9 mouse cellular contexts compared by ENCODE assay signal in genomic region chr3:52179686-52180085, GRCm38 (mm10).
DNase-seq lines count a peak whose midpoint lies in the region; ATAC-seq and TF ChIP-seq lines count a peak whose summit lies in the region.
"Had no signal": no experiment of that assay in that cellular context is flagged by ENCODE, and none has a peak within 500 bp of the region (broad histone marks: within the 10 kb centered on the region; RNA-seq: fewer than 3 reads in every experiment).

No protein-coding gene starts in this region.

- no peaks in the 10 kb centered on the region for H3K9me3 ChIP-seq in E14TG2a.4 (ENCODE audit: low read length)
- no peaks in the 10 kb centered on the region for H3K9me3 ChIP-seq in lung, embryonic 15.5 days
- H3K9me3 ChIP-seq in neural tube, embryonic 15.5 days (replicated peaks) = no peaks in the 10 kb centered on the region

- WGBS in lung, embryonic 15.5 days = under 1% methylated on average over 12 of the region's 12 CpGs
- WGBS in neural tube, embryonic 15.5 days = 5% methylated on average over 12 of the region's 12 CpGs

- peak overlapping the region; percentile 47 for H3K4me2 ChIP-seq in lung, embryonic 15.5 days
- H3K4me2 ChIP-seq in neural tube, embryonic 15.5 days = peak overlapping the region; percentile 49

- H3K4me3 ChIP-seq in E14TG2a.4 (replicated peaks; ENCODE audit: low read length) = peak overlapping the region; percentile 46
- H3K4me3 ChIP-seq in lung, embryonic 15.5 days = peak overlapping the region; percentile 4; the same call in 1 of the 2 replicates
- H3K4me3 ChIP-seq in neural tube, embryonic 15.5 days (replicated peaks) = 0 out of 2 replicates have a peak overlapping the region, but pooled peaks have one; percentile 8

- no peak for TF ChIP-seq CTCF in E14TG2a.4 (conservative IDR thresholded peaks at IDR 0.05; ENCODE audit: low read length)

- H3K27ac ChIP-seq in lung, embryonic 15.5 days = peak overlapping the region; percentile 98
- peak overlapping the region; percentile 86 for H3K27ac ChIP-seq in neural tube, embryonic 15.5 days (replicated peaks)

- intact Hi-C loops in heart, postnatal 36 days (cut with DNase I) = loop anchor here (2.0 to 5.0 kb wide), 2 partner anchors 75 to 132 kb away; partner anchors contain the start of gene Maml3

- peaks cover 19% of the 10 kb centered on the region for H3K27me3 ChIP-seq in E14TG2a.4 (ENCODE audit: insufficient read depth, low read length)
- no peaks in the 10 kb centered on the region for H3K27me3 ChIP-seq in lung, embryonic 15.5 days
- no peaks in the 10 kb centered on the region for H3K27me3 ChIP-seq in neural tube, embryonic 15.5 days (replicated peaks)
- H3K27me3 ChIP-seq: Patski had no signal

- no peaks in the 10 kb centered on the region for H3K36me3 ChIP-seq in E14TG2a.4 (ENCODE audit: insufficient read depth, low read length)
- no peaks in the 10 kb centered on the region for H3K36me3 ChIP-seq in lung, embryonic 15.5 days
- H3K36me3 ChIP-seq in neural tube, embryonic 15.5 days = no peaks in the 10 kb centered on the region

- H3K4me1 ChIP-seq in E14TG2a.4 (replicated peaks; ENCODE audit: low read depth, low read length) = peaks cover 16% of the 10 kb centered on the region
- H3K4me1 ChIP-seq in lung, embryonic 15.5 days = peaks cover 53% of the 10 kb centered on the region
- H3K4me1 ChIP-seq in neural tube, embryonic 15.5 days = peaks cover 40% of the 10 kb centered on the region

- peak; percentile 30 for DNase-seq in cerebellum, adult 8-10 months
- peak; percentile 92 for DNase-seq in forelimb bud, embryonic 11.5 days (ENCODE audit: low read depth, low spot score)
- DNase-seq in heart, postnatal 36 days = peak; percentile 58 to 65
- DNase-seq in layer of hippocampus, adult 18-20 months (ENCODE audit: low spot score in 2 of 2) = peak; percentile 51 to 68
- peak; percentile 57 for DNase-seq in yolk sac, embryonic 10.5 days (ENCODE audit: low spot score)

- ATAC-seq in lung, embryonic 15.5 days (ENCODE audit: borderline replicate concordance, extremely low read depth, low FRiP score, low TSS enrichment) = peak; percentile 62
- ATAC-seq in neural tube, embryonic 15.5 days (ENCODE audit: low FRiP score) = peak; percentile 84
- ATAC-seq: Patski had no signal

- peak overlapping the region; percentile 19; the same call in 1 of the 2 replicates for H3K9ac ChIP-seq in lung, embryonic 15.5 days
- peak overlapping the region; percentile 26; the same call in 1 of the 2 replicates for H3K9ac ChIP-seq in neural tube, embryonic 15.5 days (replicated peaks)

Comparison
In these comparisons a context has a peak if more than half of its experiments do, and no peak if none do; other contexts are left out.
1. Peak in every context shown above with its lines: DNase-seq, ATAC-seq, H3K4me3 ChIP-seq and H3K27ac ChIP-seq.
2. DNase-seq: peak in every context shown above with its lines; median percentile 92 in forelimb bud, embryonic 11.5 days; 62 in heart, postnatal 36 days; 60 in layer of hippocampus, adult 18-20 months; 57 in yolk sac, embryonic 10.5 days; 30 in cerebellum, adult 8-10 months.